Mouse (Mus musculus) kidney, embryonic 16.5 days (tissue): Measurements from ENCODE around the gene Cenpb. TPM values are rescaled to one million over a fixed set of nuclear protein-coding genes. Genes with fewer than 3 reads are reported as not detected.
A peak's percentile ranks its signal among the peaks of the same experiment; 100 is the strongest.

ENCODE experiments used
- ATAC-seq: fragments of 200-750 bp; cut with Nextera tagmentation; 2 replicates; pipeline ENCODE4 v1.8.0; 2017; ENCODE audit warnings: moderate TSS enrichment; ENCODE audit not compliant: low FRiP score, low TSS enrichment
- H3K27ac ChIP-seq: fragments of 300-500 bp; sonication (generic); 2 replicates; pipeline ENCODE4 v1.5.1; 2014; ENCODE audit warnings: low read length
- H3K27me3 ChIP-seq: fragments of 300-500 bp; sonication (generic); 2 replicates; pipeline ENCODE4 v1.6.1; 2014; ENCODE audit warnings: low read length, control low read depth, mixed read lengths; ENCODE audit not compliant: insufficient read depth
- H3K36me3 ChIP-seq: fragments of 300-500 bp; sonication (generic); 2 replicates; pipeline ENCODE4 v1.6.1; 2014; ENCODE audit warnings: low read length, control low read depth, mixed read lengths; ENCODE audit not compliant: insufficient read depth
- H3K4me1 ChIP-seq: fragments of 300-500 bp; sonication (generic); 2 replicates; pipeline ENCODE4 v1.6.1; 2014; ENCODE audit warnings: low read length, control low read depth, mixed read lengths; ENCODE audit not compliant: insufficient read depth
- H3K4me2 ChIP-seq: fragments of 300-500 bp; sonication (generic); replicated peaks from 2 replicates; pipeline ENCODE4 v1.6.1; 2014; ENCODE audit warnings: low read depth, low read length
- H3K4me3 ChIP-seq: fragments of 300-500 bp; sonication (generic); 2 replicates; pipeline ENCODE4 v1.5.1; 2014; ENCODE audit warnings: mild to moderate bottlenecking, low read length
- H3K9ac ChIP-seq: fragments of 300-500 bp; sonication (generic); replicated peaks from 2 replicates; pipeline ENCODE4 v1.6.1; 2014; ENCODE audit warnings: low read length
- H3K9me3 ChIP-seq: fragments of 300-500 bp; sonication (generic); 2 replicates; pipeline ENCODE4 v1.6.1; 2016; ENCODE audit warnings: low read length, control low read depth
- WGBS: fragments of 180-500 bp; shearing (Covaris S2); extraction: QIAGEN DNeasy Blood & Tissue Kit; methylation state at CpG from one replicate; pipeline ENCODE4 v1.1.7; 2014; 5-methylcytosine and 5-hydroxymethylcytosine counted together
- polyA plus RNA-seq: library from polyadenylated mRNA; unstranded; fragments of >200 nt; fragmentation: Nextera tagmentation; extraction: Ambion mirVana; gene quantifications from 2 replicates; pipeline ENCODE4 v1.2.1, GENCODE M21; 2015

The Cenpb gene
- polyA plus RNA-seq, 1 experiment from 2014 or later, result 9.7 TPM

GRCm38 (mm10) chr2:131159491-131159910 lies 20.4 kb downstream of the Cenpb start:
- under 1% methylated on average over 18 of the region's 18 CpGs for WGBS
- peaks cover 13% of the 10 kb centered on the region for H3K4me1 ChIP-seq
- peaks cover under 1% of the 10 kb centered on the region; the same call in 1 of the 2 replicates for H3K9me3 ChIP-seq
- peak overlapping the region; percentile 85 for H3K27ac ChIP-seq
- H3K36me3 ChIP-seq, result no peaks in the 10 kb centered on the region
- peak overlapping the region; percentile 87 for H3K4me2 ChIP-seq
- H3K27me3 ChIP-seq, result no peaks in the 10 kb centered on the region
- H3K4me3 ChIP-seq, result peak overlapping the region; percentile 78
- H3K9ac ChIP-seq, result peak overlapping the region; percentile 91
- ATAC-seq, result peak; percentile 50

- ATAC-seq, result no peak
- Histone ChIP-seq H3K4me1 (peaks cover 13% of the 10 kb centered on the region), H3K4me2 (no peak overlapping the region), H3K9ac (no peak overlapping the region), H3K27me3 (no peaks in the 10 kb centered on the region), H3K27ac (no peak overlapping the region), H3K4me3 (no peak overlapping the region), H3K9me3 (no peaks in the 10 kb centered on the region), H3K36me3 (no peaks in the 10 kb centered on the region)
- WGBS, result 89% methylated on average over 7 of the region's 7 CpGs
Observed at GRCm38 (mm10) chr2:131156987-131157386, 22.9 kb downstream of the Cenpb start.

- Histone ChIP-seq H3K9me3 (no peaks in the 10 kb centered on the region), H3K27me3 (no peaks in the 10 kb centered on the region), H3K4me3 (no peak overlapping the region), H3K36me3 (peaks cover 16% of the 10 kb centered on the region; the same call in 1 of the 2 replicates), H3K4me2 (no peak overlapping the region), H3K4me1 (peaks cover 6% of the 10 kb centered on the region; the same call in 1 of the 2 replicates), H3K9ac (no peak overlapping the region), H3K27ac (no peak overlapping the region)
- WGBS, result 91% methylated on average over 4 of the region's 4 CpGs
- ATAC-seq, result no peak
Observed at GRCm38 (mm10) chr2:131154036-131154435, 25.8 kb downstream of the Cenpb start.

GRCm38 (mm10) chr2:131152166-131152730 lies 27.6 kb downstream of the Cenpb start:
- ATAC-seq, result no peak

GRCm38 (mm10) chr2:131149254-131149578 lies 30.7 kb downstream of the Cenpb start:
- Histone ChIP-seq H3K9me3 (no peaks in the 10 kb centered on the region), H3K4me3 (no peak overlapping the region), H3K4me1 (no peaks in the 10 kb centered on the region), H3K27ac (no peak overlapping the region), H3K4me2 (no peak overlapping the region), H3K27me3 (no peaks in the 10 kb centered on the region), H3K36me3 (peaks cover 60% of the 10 kb centered on the region), H3K9ac (no peak overlapping the region)
- ATAC-seq, result no peak
- WGBS, result 87% methylated on average over 3 of the region's 3 CpGs

More at GRCm38 (mm10) chr2:131152166-131152730, 27.6 kb downstream of the Cenpb start:
- Histone ChIP-seq H3K4me2 (no peak overlapping the region), H3K27ac (no peak overlapping the region), H3K9me3 (no peaks in the 10 kb centered on the region), H3K9ac (no peak overlapping the region), H3K4me3 (no peak overlapping the region), H3K4me1 (no peaks in the 10 kb centered on the region), H3K36me3 (peaks cover 31% of the 10 kb centered on the region), H3K27me3 (no peaks in the 10 kb centered on the region)
- WGBS, result 93% methylated on average over 7 of the region's 7 CpGs

GRCm38 (mm10) chr2:131148353-131149253 lies 31.3 kb downstream of the Cenpb start:
- no peak for ATAC-seq
- Histone ChIP-seq H3K27me3 (no peaks in the 10 kb centered on the region), H3K4me3 (no peak overlapping the region), H3K36me3 (peaks cover 64% of the 10 kb centered on the region), H3K9ac (no peak overlapping the region), H3K27ac (no peak overlapping the region), H3K4me2 (no peak overlapping the region), H3K4me1 (no peaks in the 10 kb centered on the region), H3K9me3 (no peaks in the 10 kb centered on the region)
- 83% methylated on average over 8 of the region's 8 CpGs for WGBS

GRCm38 (mm10) chr2:131147043-131147365 lies 32.9 kb downstream of the Cenpb start:
- H3K9me3 ChIP-seq, result no peaks in the 10 kb centered on the region
- peaks cover 11% of the 10 kb centered on the region for H3K4me1 ChIP-seq
- no peaks in the 10 kb centered on the region for H3K27me3 ChIP-seq
- no peak overlapping the region for H3K27ac ChIP-seq
- H3K9ac ChIP-seq, result no peak overlapping the region
- peaks cover 73% of the 10 kb centered on the region for H3K36me3 ChIP-seq
- no peak overlapping the region for H3K4me3 ChIP-seq
- no peak for ATAC-seq
- WGBS, result 94% methylated on average over 8 of the region's 8 CpGs
- H3K4me2 ChIP-seq, result no peak overlapping the region

- ATAC-seq, result no peak
- Histone ChIP-seq H3K4me1 (peaks cover 12% of the 10 kb centered on the region), H3K9ac (no peak overlapping the region), H3K4me3 (no peak overlapping the region), H3K4me2 (no peak overlapping the region), H3K27ac (no peak overlapping the region), H3K27me3 (no peaks in the 10 kb centered on the region), H3K9me3 (no peaks in the 10 kb centered on the region), H3K36me3 (peaks cover 69% of the 10 kb centered on the region)
- WGBS, result 82% methylated on average over 21 of the region's 21 CpGs
Observed at GRCm38 (mm10) chr2:131146193-131147042, 33.4 kb downstream of the Cenpb start.

GRCm38 (mm10) chr2:131145536-131145935 lies 34.3 kb downstream of the Cenpb start:
- Histone ChIP-seq H3K27ac (no peak overlapping the region), H3K4me1 (peaks cover 13% of the 10 kb centered on the region), H3K4me3 (no peak overlapping the region), H3K9ac (no peak overlapping the region), H3K27me3 (no peaks in the 10 kb centered on the region), H3K4me2 (no peak overlapping the region), H3K36me3 (peaks cover 60% of the 10 kb centered on the region), H3K9me3 (no peaks in the 10 kb centered on the region)
- WGBS, result 76% methylated on average over 2 of the region's 2 CpGs
- ATAC-seq, result no peak
